Mouse (Mus musculus) natural killer cell, adult 2 months (primary cell): ENCODE measurements at regions not wholly inside any gene's neighbourhood (a gene's known extent, or its start where the extent isn't known, plus 50 kb on each side); places are given as distances from the start of the nearest gene placed in this dataset.

Experiments
- DNase-seq, 2 experiments: peaks; one replicate each; pipeline ENCODE4 v3.0.0; 2022; ENCODE audit warnings: low spot score in 2 of 2

GRCm38 (mm10) chr5:120315116-120315515, 116.4 kb upstream of the Lhx5 start:
- DNase-seq = no peak

- DNase-seq = no peak
These were observed 112.5 kb upstream of the Lhx5 start for GRCm38 (mm10) chr5:120318951-120319350.

GRCm38 (mm10) chr5:120322031-120322731, 109.3 kb upstream of the Lhx5 start:
- peak; percentile 10 to 12 for DNase-seq

- DNase-seq = peak; percentile 44 to 68
These were observed 108.7 kb upstream of the Lhx5 start for GRCm38 (mm10) chr5:120322732-120323316.

- no peak for DNase-seq
These were observed 107.4 kb upstream of the Lhx5 start for GRCm38 (mm10) chr5:120324111-120324510.

GRCm38 (mm10) chr5:120325386-120325910, 106.1 kb upstream of the Lhx5 start:
- DNase-seq = no peak

GRCm38 (mm10) chr5:120332030-120332429, 99.5 kb upstream of the Lhx5 start:
- DNase-seq = no peak

GRCm38 (mm10) chr5:120339162-120339561, 92.3 kb upstream of the Lhx5 start:
- no peak for DNase-seq

GRCm38 (mm10) chr5:120340696-120341231, 90.7 kb upstream of the Lhx5 start:
- DNase-seq = no peak

GRCm38 (mm10) chr5:120350461-120350860, 81.0 kb upstream of the Lhx5 start:
- no peak for DNase-seq

- no peak for DNase-seq
These were observed 79.7 kb upstream of the Lhx5 start for GRCm38 (mm10) chr5:120351827-120352226.

- no peak for DNase-seq
These were observed 77.8 kb upstream of the Lhx5 start for GRCm38 (mm10) chr5:120353657-120354056.

GRCm38 (mm10) chr5:120356950-120357349, 74.5 kb upstream of the Lhx5 start:
- no peak for DNase-seq

GRCm38 (mm10) chr5:120358084-120358690, 73.3 kb upstream of the Lhx5 start:
- no peak for DNase-seq

GRCm38 (mm10) chr5:120365950-120366467, 65.5 kb upstream of the Lhx5 start:
- no peak for DNase-seq

- DNase-seq = no peak
These were observed 62.7 kb upstream of the Lhx5 start for GRCm38 (mm10) chr5:120368797-120369196.

- DNase-seq = no peak
These were observed 60.2 kb upstream of the Lhx5 start for GRCm38 (mm10) chr5:120371176-120371819.

GRCm38 (mm10) chr5:120373426-120373825, 58.1 kb upstream of the Lhx5 start:
- no peak for DNase-seq
